Mouse (Mus musculus) forebrain, embryonic 11.5 days (tissue): Measurements from ENCODE around the gene Prkca. TPM values are rescaled to one million over a fixed set of nuclear protein-coding genes. Genes with fewer than 3 reads are reported as not detected.

Source experiments
- ATAC-seq: fragments of 200-750 bp; cut with Nextera tagmentation; replicated peaks from 2 replicates; pipeline ENCODE4 v1.8.0; 2017; ENCODE audit warnings: moderate TSS enrichment; ENCODE audit not compliant: low FRiP score
- DNase-seq: peaks from one replicate; pipeline ENCODE4 v3.0.0-alpha.2; 2017; ENCODE audit warnings: low spot score
- H3K27ac ChIP-seq: fragments of 300-500 bp; sonication (generic); 2 replicates; pipeline ENCODE4 v1.5.1; 2014; ENCODE audit warnings: low read depth, low read length
- H3K27me3 ChIP-seq: fragments of 300-500 bp; sonication (generic); 2 replicates; pipeline ENCODE4 v1.6.1; 2014; ENCODE audit warnings: mild to moderate bottlenecking, low read length, mixed read lengths; ENCODE audit not compliant: control insufficient read depth, insufficient read depth
- H3K36me3 ChIP-seq: fragments of 300-500 bp; sonication (generic); 2 replicates; pipeline ENCODE4 v1.6.1; 2014; ENCODE audit warnings: mild to moderate bottlenecking, low read length, moderate library complexity, mixed read lengths; ENCODE audit not compliant: control insufficient read depth, insufficient read depth
- H3K4me1 ChIP-seq: fragments of 300-500 bp; sonication (generic); replicated peaks from 2 replicates; pipeline ENCODE4 v1.6.1; 2014; ENCODE audit warnings: low read length, mixed read lengths; ENCODE audit not compliant: control insufficient read depth, insufficient read depth
- H3K4me2 ChIP-seq: fragments of 300-500 bp; sonication (generic); 2 replicates; pipeline ENCODE4 v1.6.1; 2014; ENCODE audit warnings: low read depth, mild to moderate bottlenecking, low read length, moderate library complexity, mixed read lengths; ENCODE audit not compliant: severe bottlenecking
- H3K4me3 ChIP-seq: fragments of 300-500 bp; sonication (generic); 2 replicates; pipeline ENCODE4 v1.5.1; 2014; ENCODE audit warnings: low read depth, low read length
- H3K9ac ChIP-seq: fragments of 300-500 bp; sonication (generic); 2 replicates; pipeline ENCODE4 v1.6.1; 2014; ENCODE audit warnings: low read length
- H3K9me3 ChIP-seq: fragments of 300-500 bp; sonication (generic); 2 replicates; pipeline ENCODE4 v1.6.1; 2016; ENCODE audit warnings: low read length, mixed read lengths; ENCODE audit not compliant: control insufficient read depth
- WGBS: fragments of 180-500 bp; shearing (Covaris S2); extraction: QIAGEN DNeasy Blood & Tissue Kit; methylation state at CpG from one replicate; pipeline ENCODE4 v1.1.7; 2014; 5-methylcytosine and 5-hydroxymethylcytosine counted together
- polyA plus RNA-seq: library from polyadenylated mRNA; unstranded; fragments of >200 nt; fragmentation: Nextera tagmentation; extraction: Ambion mirVana; gene quantifications from 2 replicates; pipeline ENCODE4 v1.2.1, GENCODE M21; 2014

Gene Prkca
- polyA plus RNA-seq, 1 experiment from 2014 or later = 5.2 TPM

GRCm38 (mm10) chr11:108181012-108181713 is 162.6 kb downstream of the Prkca start:
- ATAC-seq = peak; percentile 65; the same call in 1 of the 2 replicates

GRCm38 (mm10) chr11:108178802-108179201 is 164.9 kb downstream of the Prkca start:
- no peak for DNase-seq
- Histone ChIP-seq H3K27me3 (no peaks in the 10 kb centered on the region), H3K4me3 (no peak overlapping the region), H3K4me1 (peaks cover 2% of the 10 kb centered on the region; the same call in 1 of the 2 replicates), H3K4me2 (no peak overlapping the region), H3K27ac (no peak overlapping the region), H3K9me3 (no peaks in the 10 kb centered on the region), H3K36me3 (no peaks in the 10 kb centered on the region), H3K9ac (no peak overlapping the region)
- 85% methylated on average over 5 of the region's 5 CpGs for WGBS
- no peak for ATAC-seq

More at GRCm38 (mm10) chr11:108181012-108181713, 162.6 kb downstream of the Prkca start:
- Histone ChIP-seq H3K9me3 (no peaks in the 10 kb centered on the region), H3K4me1 (peaks cover 2% of the 10 kb centered on the region; the same call in 1 of the 2 replicates), H3K4me2 (no peak overlapping the region), H3K9ac (no peak overlapping the region), H3K27ac (0 out of 2 replicates have a peak overlapping the region, but pooled peaks have one; percentile 18), H3K27me3 (no peaks in the 10 kb centered on the region), H3K36me3 (no peaks in the 10 kb centered on the region), H3K4me3 (no peak overlapping the region)
- DNase-seq = no peak
- WGBS = 75% methylated on average over 10 of the region's 10 CpGs

DNA sequence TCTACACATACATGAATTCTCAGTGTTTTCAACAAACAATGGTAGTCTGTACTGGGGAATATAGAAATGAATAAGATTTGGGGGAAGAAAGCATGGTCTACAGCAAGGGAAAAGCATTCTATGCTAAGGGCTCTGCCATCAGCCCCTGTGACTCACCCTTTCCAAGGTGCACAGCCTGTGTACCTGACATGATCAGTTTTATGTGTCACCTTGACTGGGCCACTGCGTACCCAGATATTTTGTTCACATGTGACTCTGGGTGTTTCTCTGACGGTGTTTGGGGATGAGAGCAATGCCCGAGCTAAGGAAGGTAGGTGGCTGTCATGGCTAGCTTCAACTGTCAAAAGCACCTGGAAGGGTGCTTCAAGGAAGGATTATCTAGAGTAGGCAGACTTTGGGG is 165.5 kb downstream of the Prkca start:
- Histone ChIP-seq H3K4me3 (no peak overlapping the region), H3K9me3 (no peaks in the 10 kb centered on the region), H3K9ac (no peak overlapping the region), H3K4me1 (peaks cover 2% of the 10 kb centered on the region; the same call in 1 of the 2 replicates), H3K36me3 (no peaks in the 10 kb centered on the region), H3K27ac (no peak overlapping the region), H3K4me2 (no peak overlapping the region), H3K27me3 (no peaks in the 10 kb centered on the region)
- DNase-seq (no peak), ATAC-seq (no peak)
- 90% methylated on average over 3 of the region's 3 CpGs for WGBS

DNA sequence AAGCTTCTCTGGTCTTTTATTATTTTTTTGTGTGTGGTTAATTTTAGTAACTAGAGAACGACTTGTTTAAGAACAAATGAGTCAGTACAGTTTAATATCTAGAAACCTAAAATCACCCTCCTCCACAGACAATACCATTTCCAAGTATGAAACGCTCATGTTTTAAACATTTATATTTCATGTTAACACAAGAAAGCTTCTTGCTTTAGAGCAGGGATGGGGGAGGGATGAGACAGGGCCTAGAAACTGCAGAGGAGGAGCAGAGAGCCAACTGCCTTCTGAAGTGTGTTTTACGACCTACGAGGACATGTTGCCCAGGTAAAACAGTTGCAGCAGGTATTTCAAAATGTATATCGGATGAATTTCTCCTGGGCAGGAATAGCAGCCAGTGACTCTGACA is 167.0 kb downstream of the Prkca start:
- no peak overlapping the region for H3K9ac ChIP-seq
- H3K27ac ChIP-seq = no peak overlapping the region
- WGBS = 91% methylated on average over 5 of the region's 5 CpGs
- H3K4me2 ChIP-seq = no peak overlapping the region
- peaks cover 2% of the 10 kb centered on the region; the same call in 1 of the 2 replicates for H3K4me1 ChIP-seq
- H3K4me3 ChIP-seq = no peak overlapping the region
- no peak for DNase-seq
- H3K27me3 ChIP-seq = no peaks in the 10 kb centered on the region
- no peaks in the 10 kb centered on the region for H3K36me3 ChIP-seq
- no peaks in the 10 kb centered on the region for H3K9me3 ChIP-seq
- ATAC-seq = no peak

DNA sequence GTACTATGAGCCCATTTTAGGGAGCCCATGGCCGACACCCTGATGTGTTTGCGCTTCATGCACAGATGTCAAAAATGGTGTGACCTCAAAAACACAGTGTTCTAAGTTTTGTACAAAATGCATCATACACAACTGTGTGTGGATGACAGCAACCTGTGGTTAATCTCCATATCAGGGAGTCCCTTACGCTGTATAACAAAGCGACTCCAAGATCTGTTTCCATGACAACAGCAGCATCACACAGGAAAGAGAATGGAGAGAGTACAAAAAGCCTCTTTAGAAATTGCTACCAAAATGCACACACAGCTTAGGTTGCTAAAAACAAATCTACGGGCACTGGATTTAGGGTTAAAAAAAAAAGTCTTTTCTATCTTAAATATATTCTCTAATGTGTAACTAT is 171.8 kb downstream of the Prkca start:
- 67% methylated on average over 5 of the region's 5 CpGs for WGBS
- H3K9me3 ChIP-seq = no peaks in the 10 kb centered on the region
- no peak overlapping the region for H3K9ac ChIP-seq
- no peak overlapping the region for H3K4me2 ChIP-seq
- no peaks in the 10 kb centered on the region for H3K4me1 ChIP-seq
- DNase-seq (no peak), ATAC-seq (no peak)
- no peak overlapping the region for H3K4me3 ChIP-seq
- H3K27me3 ChIP-seq = no peaks in the 10 kb centered on the region
- H3K36me3 ChIP-seq = no peaks in the 10 kb centered on the region
- H3K27ac ChIP-seq = no peak overlapping the region

DNA sequence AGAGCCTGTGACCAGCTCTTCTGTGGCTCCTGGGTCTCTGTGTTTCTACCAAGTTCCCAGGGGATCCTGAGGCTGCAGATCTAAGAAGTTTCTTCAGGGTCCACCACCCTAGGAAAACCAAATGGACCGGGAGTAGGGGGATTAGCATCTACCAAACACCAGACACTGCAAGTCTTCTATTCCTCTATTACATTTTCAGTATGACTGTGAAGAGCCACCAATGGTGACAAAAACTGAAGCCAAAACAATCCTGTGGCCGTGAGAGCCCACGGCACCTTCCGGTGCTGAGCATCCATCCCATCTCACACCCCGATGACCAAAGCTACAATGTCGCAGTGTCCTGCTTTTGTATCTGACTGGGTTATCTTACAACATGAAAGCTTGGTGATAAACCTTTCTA is 172.5 kb downstream of the Prkca start:
- Histone ChIP-seq H3K9ac (no peak overlapping the region), H3K4me1 (no peaks in the 10 kb centered on the region), H3K27me3 (no peaks in the 10 kb centered on the region), H3K4me2 (no peak overlapping the region), H3K4me3 (no peak overlapping the region), H3K27ac (no peak overlapping the region), H3K9me3 (no peaks in the 10 kb centered on the region), H3K36me3 (no peaks in the 10 kb centered on the region)
- 90% methylated on average over 6 of the region's 6 CpGs for WGBS
- ATAC-seq (no peak), DNase-seq (no peak)

DNA sequence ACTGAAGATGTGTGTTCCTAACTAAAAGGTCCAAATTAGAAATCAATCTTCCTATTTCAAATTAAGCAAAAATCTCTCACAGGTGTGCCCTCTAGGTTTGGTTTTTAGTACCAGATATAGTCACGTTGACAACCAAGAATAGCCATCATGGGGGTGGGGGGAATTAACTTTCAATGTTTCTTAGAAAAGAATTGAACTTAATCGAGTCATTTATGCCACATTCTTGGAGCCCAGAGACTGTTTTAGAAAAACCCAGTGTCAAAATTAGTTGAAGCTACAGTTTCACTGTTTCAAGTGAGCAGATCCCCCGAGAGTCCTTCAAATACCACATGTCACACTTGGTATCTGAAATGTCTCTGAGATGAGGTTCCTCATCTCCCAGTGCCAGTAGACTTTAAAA is 173.6 kb downstream of the Prkca start:
- no peak overlapping the region for H3K4me2 ChIP-seq
- 89% methylated on average over 3 of the region's 3 CpGs for WGBS
- DNase-seq (no peak), ATAC-seq (no peak)
- H3K9me3 ChIP-seq = no peaks in the 10 kb centered on the region
- H3K9ac ChIP-seq = no peak overlapping the region
- H3K36me3 ChIP-seq = no peaks in the 10 kb centered on the region
- no peaks in the 10 kb centered on the region for H3K27me3 ChIP-seq
- H3K4me3 ChIP-seq = no peak overlapping the region
- H3K4me1 ChIP-seq = no peaks in the 10 kb centered on the region
- no peak overlapping the region for H3K27ac ChIP-seq

DNA sequence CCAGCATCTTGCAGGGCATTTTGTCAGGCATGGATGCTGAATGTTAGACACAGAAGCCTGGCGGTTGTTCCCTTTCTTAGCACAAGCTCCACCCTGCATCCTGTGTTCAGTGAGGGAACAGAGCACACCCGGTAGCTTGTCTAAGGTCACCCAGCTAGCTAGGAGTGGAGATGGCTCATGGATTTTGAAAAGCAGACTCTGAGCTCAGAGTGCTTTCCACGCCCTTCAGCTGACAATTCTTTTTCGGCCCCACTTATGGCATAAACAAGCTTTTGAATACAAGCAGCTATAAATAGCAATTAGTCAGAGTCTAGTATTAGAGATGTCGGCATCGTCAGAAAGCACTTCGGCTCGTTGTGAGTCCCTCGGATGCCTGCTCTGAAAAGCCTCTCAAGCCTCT is 178.0 kb downstream of the Prkca start:
- no peak for DNase-seq
- H3K4me1 ChIP-seq = peaks cover 3% of the 10 kb centered on the region; the same call in 1 of the 2 replicates
- H3K9me3 ChIP-seq = no peaks in the 10 kb centered on the region
- H3K9ac ChIP-seq = no peak overlapping the region
- H3K4me2 ChIP-seq = no peak overlapping the region
- no peaks in the 10 kb centered on the region for H3K36me3 ChIP-seq
- no peak for ATAC-seq
- no peak overlapping the region for H3K4me3 ChIP-seq
- no peaks in the 10 kb centered on the region for H3K27me3 ChIP-seq
- no peak overlapping the region for H3K27ac ChIP-seq
- 63% methylated on average over 9 of the region's 9 CpGs for WGBS

- H3K27me3 ChIP-seq = no peaks in the 10 kb centered on the region
- H3K9me3 ChIP-seq = no peaks in the 10 kb centered on the region
- DNase-seq (no peak), ATAC-seq (0 out of 2 replicates have a peak, but pooled peaks have one; percentile 39)
- H3K36me3 ChIP-seq = no peaks in the 10 kb centered on the region
- H3K27ac ChIP-seq = no peak overlapping the region
- H3K4me3 ChIP-seq = no peak overlapping the region
- WGBS = 81% methylated on average over 1 of the region's 1 CpGs
- H3K9ac ChIP-seq = no peak overlapping the region
- H3K4me1 ChIP-seq = peaks cover 3% of the 10 kb centered on the region; the same call in 1 of the 2 replicates
- no peak overlapping the region for H3K4me2 ChIP-seq
Measured at GRCm38 (mm10) chr11:108162639-108163038, 181.1 kb downstream of the Prkca start.
